Mouse (Mus musculus) right cerebral cortex, postnatal 14 days (tissue): ENCODE measurements around the gene Zfp827.
A peak's percentile ranks its signal among the peaks of the same experiment; 100 is the strongest.
"Not testable (repeated sequence)": the region's sequence is repeated elsewhere in the genome, so short reads cannot be mapped to it uniquely, and the experiment has no call there.

Experiments used
- DNase-seq: peaks from one replicate; pipeline ENCODE4 v3.0.0; 2022

Gene Zfp827

DNA sequence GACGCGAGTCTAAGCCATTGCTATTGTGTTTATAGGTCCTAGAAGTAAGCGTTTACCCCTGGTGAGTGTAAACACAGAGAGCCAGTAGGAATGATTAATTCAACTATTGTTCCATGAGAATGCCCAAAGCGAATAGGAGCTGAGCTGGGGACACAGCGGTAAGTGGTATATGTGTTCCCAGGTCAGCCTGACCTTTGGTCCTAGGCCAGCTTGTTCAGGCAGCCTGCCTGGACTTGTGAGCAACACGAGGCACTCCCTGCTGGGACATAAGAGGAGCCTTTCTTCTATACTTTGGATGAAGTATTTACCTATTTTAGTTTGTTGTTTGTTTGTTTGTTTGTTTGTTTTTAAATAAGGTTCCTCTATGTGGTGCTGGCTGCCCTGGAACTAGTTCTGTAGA is 86.3 kb downstream of the Zfp827 start:
- DNase-seq: no peak

DNA sequence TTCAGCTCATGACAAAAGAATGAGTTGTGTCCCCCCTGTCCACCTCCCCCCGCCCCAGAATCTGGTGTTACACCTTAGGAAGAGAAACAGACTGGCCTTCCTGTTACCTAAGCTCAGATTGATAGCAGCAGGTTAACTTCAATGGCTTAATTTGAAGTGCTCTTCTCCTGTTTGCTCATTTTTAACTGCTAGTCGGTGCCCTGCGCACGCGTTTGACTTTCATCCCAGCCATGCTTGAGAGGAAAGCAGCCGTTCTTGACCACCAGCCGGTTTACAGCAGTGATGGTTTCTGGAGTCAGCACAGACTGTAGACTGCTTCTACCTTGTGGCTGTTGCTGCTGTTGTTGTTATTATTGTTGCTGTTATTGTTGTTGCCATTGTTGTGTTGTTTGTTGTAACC is 88.2 kb downstream of the Zfp827 start:
- no peak for DNase-seq

- no peak for DNase-seq
Observed at GRCm38 (mm10) chr8:79117711-79118110, 89.5 kb downstream of the Zfp827 start.

- DNase-seq: no peak
Observed at GRCm38 (mm10) chr8:79121614-79122013, 93.4 kb downstream of the Zfp827 start.

- no peak for DNase-seq
Observed at GRCm38 (mm10) chr8:79124231-79124630, 96.0 kb downstream of the Zfp827 start.

GRCm38 (mm10) chr8:79127211-79127816 is 99.1 kb downstream of the Zfp827 start:
- DNase-seq: no peak

DNA sequence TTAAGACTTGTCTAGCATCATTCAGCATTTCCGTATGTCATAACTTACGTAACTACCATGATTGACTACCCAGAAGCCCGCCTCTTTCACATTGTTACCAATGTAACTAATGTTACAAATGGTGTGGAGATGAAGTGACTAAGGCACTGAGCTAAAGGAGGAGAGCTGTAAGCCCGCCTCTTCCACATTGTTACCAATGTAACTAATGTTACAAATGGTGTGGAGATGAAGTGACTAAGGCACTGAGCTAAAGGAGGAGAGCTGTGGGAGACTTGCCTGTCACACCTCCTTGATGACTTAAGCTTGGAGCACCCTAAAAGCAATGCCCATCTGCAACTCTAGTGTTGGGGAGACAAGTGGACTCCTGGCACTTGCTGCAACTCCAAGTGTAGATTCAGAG is 100.3 kb downstream of the Zfp827 start:
- not testable (repeated sequence) for DNase-seq

DNA sequence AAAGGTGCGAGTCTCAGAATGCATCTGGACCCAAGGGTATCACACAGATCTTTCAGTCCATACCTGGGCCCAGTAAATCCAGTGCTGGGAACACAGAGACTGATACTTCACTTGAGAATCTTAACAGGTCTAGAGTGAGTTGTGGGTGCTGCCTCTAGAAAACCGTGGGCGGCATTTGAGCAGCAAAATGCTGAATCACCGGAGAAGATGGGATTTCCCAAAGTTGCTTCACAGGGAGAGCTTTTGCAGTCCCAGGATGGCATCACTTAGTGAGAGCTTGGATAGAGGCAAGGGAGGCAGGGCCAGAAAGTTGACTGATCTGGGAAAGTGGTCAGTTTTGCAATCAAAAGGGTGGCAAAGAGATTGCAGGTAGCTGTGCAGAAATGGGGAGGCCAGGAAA is 111.4 kb downstream of the Zfp827 start:
- DNase-seq: peak; percentile 26

GRCm38 (mm10) chr8:79140981-79141380 is 112.7 kb downstream of the Zfp827 start:
- peak; percentile 58 for DNase-seq

DNA sequence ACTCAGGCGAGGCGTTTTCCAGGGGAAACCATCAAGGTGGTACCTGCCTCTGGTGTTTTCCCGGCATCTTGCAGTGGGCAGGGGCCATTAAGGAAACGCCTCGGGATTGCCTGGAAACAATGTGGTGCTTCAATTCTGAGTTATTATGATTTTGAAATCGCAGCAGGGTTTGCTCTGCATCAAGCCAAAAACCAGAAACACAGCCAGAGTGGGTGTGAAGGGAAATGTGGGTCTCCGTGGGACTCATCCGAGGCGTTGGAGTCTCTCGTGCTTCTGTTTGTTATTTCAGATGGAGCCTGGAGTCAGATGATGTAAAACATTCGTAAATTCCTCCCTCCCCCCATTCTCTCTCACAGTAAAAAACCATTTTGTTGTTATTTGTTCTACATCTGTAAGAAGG is 113.4 kb downstream of the Zfp827 start:
- DNase-seq: no peak

- DNase-seq: no peak
Observed at GRCm38 (mm10) chr8:79143729-79144128, 115.5 kb downstream of the Zfp827 start.

GRCm38 (mm10) chr8:79145210-79145609 is 117.0 kb downstream of the Zfp827 start:
- DNase-seq: no peak

- no peak for DNase-seq
Observed at GRCm38 (mm10) chr8:79145626-79146025, 117.4 kb downstream of the Zfp827 start.

DNA sequence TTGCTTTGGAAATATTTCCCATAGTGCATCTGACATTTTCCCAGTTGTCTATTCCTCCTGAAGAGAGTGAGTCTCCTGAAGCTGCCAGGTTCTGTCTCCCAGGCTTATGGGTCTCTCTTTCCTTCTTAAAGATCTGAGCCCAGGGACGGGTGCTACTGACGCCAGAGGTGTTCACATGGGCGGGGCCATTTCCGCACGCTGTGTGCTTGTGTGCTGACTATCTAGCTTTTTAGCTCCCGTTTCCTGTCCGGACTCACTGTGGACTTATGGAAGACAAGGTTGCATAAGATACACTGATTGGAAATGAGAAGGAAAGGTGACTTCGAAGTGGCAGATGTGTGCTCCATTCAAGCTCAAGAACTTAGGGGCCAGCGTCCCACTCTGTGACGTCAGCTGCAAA is 120.6 kb downstream of the Zfp827 start:
- no peak for DNase-seq

DNA sequence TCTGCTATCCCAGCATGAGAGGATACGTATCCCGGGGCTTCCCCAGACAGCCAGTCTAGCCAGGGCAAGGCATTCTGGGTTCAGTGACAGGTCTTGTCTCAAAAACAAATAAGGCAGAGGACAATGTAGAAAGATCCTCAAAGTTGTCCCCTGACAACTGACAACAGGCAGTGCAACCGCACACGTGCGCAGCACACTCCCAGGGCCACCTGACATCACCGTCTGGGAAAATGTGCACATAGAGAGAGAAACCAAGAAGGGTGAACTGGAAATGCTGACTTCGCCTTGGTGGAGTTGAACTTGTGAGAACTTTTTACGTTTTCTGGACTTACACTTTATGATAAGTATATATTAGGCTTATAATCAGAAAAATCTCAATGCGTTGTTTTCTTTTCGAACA is 121.6 kb downstream of the Zfp827 start:
- DNase-seq: no peak

DNA sequence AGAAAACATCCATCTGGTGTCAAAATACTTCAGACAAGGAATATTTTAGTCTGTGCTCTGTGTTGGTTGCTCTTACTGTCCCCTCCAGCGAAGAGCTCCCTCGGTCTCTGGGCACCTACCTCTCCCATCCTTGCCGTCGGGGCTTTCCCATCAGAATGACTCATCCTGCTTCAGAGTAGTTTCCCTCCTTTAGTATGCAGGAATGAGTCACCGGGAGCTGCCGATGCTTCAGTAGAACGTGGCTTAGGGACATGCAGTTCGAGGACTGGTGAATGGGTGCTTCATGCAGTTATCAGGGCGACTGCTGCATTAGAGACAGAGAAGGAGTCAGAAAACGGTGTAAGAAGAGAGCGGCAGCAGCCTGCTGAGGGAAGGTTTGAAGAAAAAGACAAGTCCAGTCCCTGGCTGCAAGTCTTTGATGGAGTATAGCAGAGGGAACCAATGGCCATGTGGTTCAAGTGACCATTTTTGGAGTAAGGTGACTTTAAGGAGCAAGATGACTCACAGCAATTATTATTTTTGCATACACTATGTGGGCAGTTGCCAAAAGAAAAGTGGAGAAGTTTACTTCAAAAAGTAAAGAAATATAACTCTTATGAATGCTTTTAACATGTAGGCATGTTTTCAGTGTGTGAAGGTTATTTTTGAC is 122.4 kb downstream of the Zfp827 start:
- no peak for DNase-seq

DNA sequence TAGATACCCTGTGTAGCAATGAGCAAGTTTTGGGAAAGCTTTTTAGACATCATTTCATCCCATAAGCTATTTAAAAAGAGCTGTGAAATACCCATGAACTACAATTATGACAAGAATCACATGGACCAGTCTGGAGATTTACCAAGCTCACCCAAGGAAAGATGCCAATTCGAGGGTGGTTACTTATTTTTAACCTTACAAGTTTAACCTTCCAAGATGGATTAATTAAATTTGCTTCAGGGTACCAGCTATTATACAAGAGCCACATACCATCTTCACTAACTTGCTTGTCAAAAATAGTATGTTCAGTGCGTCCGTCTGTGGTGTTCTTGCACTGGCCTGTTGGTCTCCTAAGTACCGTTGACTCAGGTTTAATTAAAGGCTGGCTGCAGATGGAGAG is 123.4 kb downstream of the Zfp827 start:
- no peak for DNase-seq

DNA sequence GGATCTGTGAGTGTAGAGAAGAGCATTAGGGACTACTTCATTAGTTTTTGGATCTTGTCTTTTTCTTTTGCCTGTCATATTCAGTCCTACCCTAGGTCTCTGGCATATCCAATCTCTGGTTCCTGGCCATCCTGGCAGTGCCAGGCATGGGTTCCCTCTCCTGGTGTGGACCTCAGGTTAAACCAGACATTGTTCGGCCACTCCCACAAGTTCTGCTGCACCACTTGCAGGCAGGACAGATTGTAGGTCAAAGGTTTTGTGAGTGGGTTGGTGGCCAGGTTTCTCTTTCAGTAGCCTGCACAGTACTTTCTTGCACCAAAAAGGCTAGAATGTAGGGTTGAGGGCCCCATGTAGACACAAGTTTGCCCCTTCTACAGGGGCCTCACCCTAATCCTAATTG is 125.0 kb downstream of the Zfp827 start:
- DNase-seq: no peak

DNA sequence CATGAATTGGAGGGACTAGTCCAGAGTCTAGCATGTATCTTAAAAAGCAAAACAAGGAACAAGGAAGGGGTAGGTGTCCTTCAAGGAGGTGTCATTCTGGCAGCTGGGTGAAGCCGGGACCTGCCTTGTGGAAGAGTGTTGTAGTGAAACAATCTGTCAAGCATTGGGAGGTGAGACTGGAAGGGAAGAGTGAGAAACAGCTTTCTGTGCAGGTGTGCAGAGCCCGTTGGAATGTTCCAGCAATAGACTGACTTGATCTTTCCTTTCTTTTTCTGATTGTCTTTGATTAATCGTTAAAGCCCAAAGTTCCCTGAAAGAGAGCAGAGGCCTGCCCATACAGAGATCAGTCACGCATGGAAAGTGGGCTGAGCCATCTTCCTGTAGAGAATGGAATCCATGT is 125.4 kb downstream of the Zfp827 start:
- no peak for DNase-seq

GRCm38 (mm10) chr8:79155556-79156161 is 127.4 kb downstream of the Zfp827 start:
- no peak for DNase-seq

- DNase-seq: no peak
Observed at GRCm38 (mm10) chr8:79157366-79157765, 129.1 kb downstream of the Zfp827 start.

GRCm38 (mm10) chr8:79158357-79158756 is 130.1 kb downstream of the Zfp827 start:
- DNase-seq: no peak

DNA sequence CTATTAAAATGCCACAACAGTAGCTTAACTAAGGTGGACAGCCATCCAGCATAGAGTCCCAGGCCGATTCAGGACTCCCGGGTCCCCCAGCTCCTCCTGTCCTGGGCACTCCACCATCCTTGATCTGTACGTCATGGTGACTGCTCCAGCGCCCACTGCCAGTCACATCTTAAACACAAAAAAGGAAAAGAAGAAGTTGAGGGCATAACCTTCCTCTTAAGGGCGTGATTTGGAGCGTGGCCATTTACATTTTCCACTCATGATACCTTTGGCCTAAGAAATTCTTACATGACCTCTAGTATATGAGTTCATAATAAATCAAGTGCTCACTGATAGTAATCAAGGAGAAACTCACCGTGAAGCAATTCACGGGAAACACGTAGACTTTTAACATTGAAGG is 131.2 kb downstream of the Zfp827 start:
- no peak for DNase-seq

- no peak for DNase-seq
Observed at GRCm38 (mm10) chr8:79160302-79160701, 132.1 kb downstream of the Zfp827 start.
